In genomic region chr3:50035875-50036528, GRCm38 (mm10) we compare ENCODE assay signal across 18 mouse cellular contexts.
DNase-seq lines count a peak whose midpoint lies in the region; ATAC-seq lines count a peak whose summit lies in the region.
"Had no signal": no experiment of that assay in that cellular context is flagged by ENCODE, and none has a peak within 500 bp of the region (broad histone marks: within the 10 kb centered on the region; RNA-seq: fewer than 3 reads in every experiment).

No protein-coding gene starts in this region.

- no peak overlapping the region for H3K4me2 ChIP-seq in forebrain, embryonic 14.5 days (ENCODE audit: low read length)
- no peak overlapping the region for H3K4me2 ChIP-seq in midbrain, embryonic 11.5 days
- H3K4me2 ChIP-seq in midbrain, embryonic 14.5 days (ENCODE audit: low read length): no peak overlapping the region
- H3K4me2 ChIP-seq: heart, embryonic 15.5 days; liver, embryonic 13.5 days; lung, embryonic 15.5 days had no signal

- H3K27me3 ChIP-seq in forebrain, embryonic 14.5 days (replicated peaks; ENCODE audit: control insufficient read depth, insufficient read depth, low read length): no peaks in the 10 kb centered on the region
- H3K27me3 ChIP-seq in forebrain, embryonic 10.5 days (ENCODE audit: poor library complexity, severe bottlenecking): no peaks in the 10 kb centered on the region
- H3K27me3 ChIP-seq in midbrain, embryonic 10.5 days (ENCODE audit: low read depth, poor library complexity, severe bottlenecking): no peaks in the 10 kb centered on the region
- no peaks in the 10 kb centered on the region for H3K27me3 ChIP-seq in midbrain, embryonic 11.5 days (ENCODE audit: control insufficient read depth, insufficient read depth, low read length)
- H3K27me3 ChIP-seq in midbrain, embryonic 14.5 days (ENCODE audit: control insufficient read depth, insufficient read depth, low read length): no peaks in the 10 kb centered on the region
- H3K27me3 ChIP-seq: heart, embryonic 15.5 days; liver, embryonic 13.5 days; lung, embryonic 15.5 days had no signal

- no peak overlapping the region for H3K27ac ChIP-seq in forebrain, embryonic 14.5 days (ENCODE audit: low read depth, low read length)
- no peak overlapping the region for H3K27ac ChIP-seq in forebrain, embryonic 10.5 days
- 0 out of 2 replicates have a peak overlapping the region, but pooled peaks have one; percentile 33 for H3K27ac ChIP-seq in midbrain, embryonic 10.5 days (replicated peaks)
- no peak overlapping the region for H3K27ac ChIP-seq in midbrain, embryonic 11.5 days (ENCODE audit: low read depth, low read length)
- no peak overlapping the region for H3K27ac ChIP-seq in midbrain, embryonic 14.5 days (replicated peaks; ENCODE audit: low read depth, low read length)
- H3K27ac ChIP-seq: heart, embryonic 15.5 days; liver, embryonic 13.5 days; lung, embryonic 15.5 days had no signal

- no peaks in the 10 kb centered on the region for H3K36me3 ChIP-seq in forebrain, embryonic 14.5 days (ENCODE audit: control insufficient read depth, insufficient read depth, low read length)
- no peaks in the 10 kb centered on the region for H3K36me3 ChIP-seq in forebrain, embryonic 10.5 days (replicated peaks)
- no peaks in the 10 kb centered on the region for H3K36me3 ChIP-seq in midbrain, embryonic 10.5 days
- H3K36me3 ChIP-seq in midbrain, embryonic 11.5 days (ENCODE audit: control insufficient read depth, insufficient read depth, low read length): no peaks in the 10 kb centered on the region
- no peaks in the 10 kb centered on the region for H3K36me3 ChIP-seq in midbrain, embryonic 14.5 days (ENCODE audit: control insufficient read depth, insufficient read depth, low read length)
- H3K36me3 ChIP-seq: heart, embryonic 15.5 days; liver, embryonic 13.5 days; lung, embryonic 15.5 days had no signal

- no peak overlapping the region for H3K9ac ChIP-seq in forebrain, embryonic 14.5 days (ENCODE audit: low read length)
- no peak overlapping the region for H3K9ac ChIP-seq in midbrain, embryonic 11.5 days (ENCODE audit: low read length)
- H3K9ac ChIP-seq in midbrain, embryonic 14.5 days (replicated peaks; ENCODE audit: low read length): no peak overlapping the region
- H3K9ac ChIP-seq: heart, embryonic 15.5 days; liver, embryonic 13.5 days; lung, embryonic 15.5 days had no signal

- 63% methylated on average over 9 of the region's 9 CpGs for WGBS in forebrain, embryonic 14.5 days
- WGBS in forebrain, embryonic 10.5 days: 81% methylated on average over 9 of the region's 9 CpGs
- WGBS in midbrain, embryonic 10.5 days: 88% methylated on average over 9 of the region's 9 CpGs
- WGBS in midbrain, embryonic 11.5 days: 78% methylated on average over 9 of the region's 9 CpGs
- 61% methylated on average over 9 of the region's 9 CpGs for WGBS in midbrain, embryonic 14.5 days

- peak; percentile 23; the same call in 1 of the 2 replicates for ATAC-seq in forebrain, embryonic 14.5 days
- ATAC-seq in midbrain, embryonic 11.5 days (ENCODE audit: low FRiP score): no peak
- ATAC-seq in midbrain, embryonic 14.5 days (ENCODE audit: low FRiP score, low TSS enrichment): no peak

- H3K9me3 ChIP-seq in forebrain, embryonic 14.5 days (replicated peaks; ENCODE audit: control insufficient read depth, low read length): no peaks in the 10 kb centered on the region
- no peaks in the 10 kb centered on the region for H3K9me3 ChIP-seq in forebrain, embryonic 10.5 days
- H3K9me3 ChIP-seq in midbrain, embryonic 10.5 days (replicated peaks): no peaks in the 10 kb centered on the region
- H3K9me3 ChIP-seq in midbrain, embryonic 11.5 days (ENCODE audit: control insufficient read depth, low read length): no peaks in the 10 kb centered on the region
- no peaks in the 10 kb centered on the region for H3K9me3 ChIP-seq in midbrain, embryonic 14.5 days (ENCODE audit: control insufficient read depth, low read length)
- H3K9me3 ChIP-seq: heart, embryonic 15.5 days; liver, embryonic 13.5 days; lung, embryonic 15.5 days had no signal

- DNase-seq in forebrain, embryonic 14.5 days (ENCODE audit: low spot score): peak; percentile 13
- no peak for DNase-seq in forebrain, embryonic 10.5 days (ENCODE audit: extremely low spot score, low spot score)
- DNase-seq in midbrain, embryonic 10.5 days (ENCODE audit: low spot score): no peak
- no peak for DNase-seq in midbrain, embryonic 11.5 days (ENCODE audit: low spot score, missing footprints)
- peak; percentile 36 for DNase-seq in midbrain, embryonic 14.5 days
- DNase-seq in frontal cortex, postnatal 10 days (ENCODE audit: low spot score in 2 of 2): no peak
- no peak for DNase-seq in gastrocnemius, adult 18-20 months (ENCODE audit: low spot score)
- DNase-seq: adrenal gland, adult 8-10 months; cerebellum, adult 11-12 months; heart, adult 18-20 months; kidney, adult 9 months; kidney, postnatal 4 days; liver, embryonic 13.5 days; retina, postnatal 1 day; right cerebral cortex, postnatal 4 days; thymus, postnatal 14 days had no signal

- no peak overlapping the region for H3K4me3 ChIP-seq in forebrain, embryonic 14.5 days (ENCODE audit: low read depth, low read length)
- H3K4me3 ChIP-seq in forebrain, embryonic 10.5 days: no peak overlapping the region
- H3K4me3 ChIP-seq in midbrain, embryonic 10.5 days: no peak overlapping the region
- no peak overlapping the region for H3K4me3 ChIP-seq in midbrain, embryonic 11.5 days (ENCODE audit: low read depth, low read length)
- no peak overlapping the region for H3K4me3 ChIP-seq in midbrain, embryonic 14.5 days (replicated peaks; ENCODE audit: low read depth, low read length)
- H3K4me3 ChIP-seq: heart, embryonic 15.5 days; liver, embryonic 13.5 days; lung, embryonic 15.5 days had no signal

- H3K4me1 ChIP-seq in forebrain, embryonic 14.5 days (ENCODE audit: control insufficient read depth, insufficient read depth, low read length): no peaks in the 10 kb centered on the region
- H3K4me1 ChIP-seq in forebrain, embryonic 10.5 days: no peaks in the 10 kb centered on the region
- no peaks in the 10 kb centered on the region for H3K4me1 ChIP-seq in midbrain, embryonic 10.5 days
- no peaks in the 10 kb centered on the region for H3K4me1 ChIP-seq in midbrain, embryonic 11.5 days (ENCODE audit: control insufficient read depth, insufficient read depth, low read length)
- H3K4me1 ChIP-seq in midbrain, embryonic 14.5 days (ENCODE audit: control insufficient read depth, insufficient read depth, low read length): no peaks in the 10 kb centered on the region
- H3K4me1 ChIP-seq: heart, embryonic 15.5 days; liver, embryonic 13.5 days; lung, embryonic 15.5 days had no signal

Comparison
In these comparisons a context has a peak if more than half of its experiments do, and no peak if none do; other contexts are left out.
1. DNase-seq: peak in forebrain, embryonic 14.5 days (single experiment) and midbrain, embryonic 14.5 days (single experiment); none in forebrain, embryonic 10.5 days (single experiment), midbrain, embryonic 10.5 days (single experiment), midbrain, embryonic 11.5 days (single experiment), frontal cortex, postnatal 10 days (0 of 2) and gastrocnemius, adult 18-20 months (single experiment).